Mouse (Mus musculus) layer of hippocampus, postnatal 36 days (tissue): ENCODE data around the gene Spag8. TPM values are rescaled to one million over a fixed set of nuclear protein-coding genes. Genes with fewer than 3 reads are reported as not detected.

Source experiments
- DNase-seq, 2 experiments: peaks; one replicate each; pipeline ENCODE4 v3.0.0; 2022
- total RNA-seq, 2 experiments: library from RNA; stranded (reverse); gene quantifications; 2 replicates each; pipeline ENCODE4 v1.2.3; 2021

The Spag8 gene
- total RNA-seq, 2 experiments from 2014 or later, result 0.87 to 1.4 TPM

- no peak for DNase-seq
These were observed 668 bp downstream of the Spag8 start for GRCm38 (mm10) chr4:43652726-43653125.

GRCm38 (mm10) chr4:43649783-43650182, 3.6 kb downstream of the Spag8 start:
- DNase-seq, result no peak

GRCm38 (mm10) chr4:43640491-43640890, 12.9 kb downstream of the Spag8 start:
- DNase-seq, result no peak

- no peak for DNase-seq
These were observed 13.3 kb downstream of the Spag8 start for GRCm38 (mm10) chr4:43640076-43640475.

GRCm38 (mm10) chr4:43636751-43637150, 16.6 kb downstream of the Spag8 start:
- no peak for DNase-seq

GRCm38 (mm10) chr4:43634621-43635374, 18.6 kb downstream of the Spag8 start:
- DNase-seq, result no peak

GRCm38 (mm10) chr4:43633736-43634135, 19.7 kb downstream of the Spag8 start:
- DNase-seq, result no peak

GRCm38 (mm10) chr4:43633296-43633695, 20.1 kb downstream of the Spag8 start:
- DNase-seq, result no peak

- peak; percentile 18 to 21 for DNase-seq
These were observed 21.2 kb downstream of the Spag8 start for GRCm38 (mm10) chr4:43631956-43632920.

GRCm38 (mm10) chr4:43631046-43631955, 22.1 kb downstream of the Spag8 start, which contains the start of gene Npr2:
TSS of gene Npr2 (plus strand) at chr4:43631935.
- peak; percentile 40 to 41 for DNase-seq

GRCm38 (mm10) chr4:43630671-43631045, 22.7 kb downstream of the Spag8 start:
- DNase-seq, result no peak

- peak; percentile 70 to 81 for DNase-seq
These were observed 23.3 kb downstream of the Spag8 start for GRCm38 (mm10) chr4:43630030-43630581.

- no peak for DNase-seq
These were observed 24.1 kb downstream of the Spag8 start for GRCm38 (mm10) chr4:43629106-43629817.

GRCm38 (mm10) chr4:43620146-43620778, 33.1 kb downstream of the Spag8 start:
- DNase-seq, result no peak

GRCm38 (mm10) chr4:43613060-43613730, 40.2 kb downstream of the Spag8 start:
- DNase-seq, result no peak

- DNase-seq, result no peak
These were observed 40.9 kb downstream of the Spag8 start for GRCm38 (mm10) chr4:43612534-43612933.

- DNase-seq, result no peak
These were observed 48.4 kb downstream of the Spag8 start for GRCm38 (mm10) chr4:43604751-43605685.

GRCm38 (mm10) chr4:43604099-43604498, 49.3 kb downstream of the Spag8 start:
- DNase-seq, result no peak
